Mouse (Mus musculus): ENCODE data around the gene Grb10. TPM values are rescaled to one million over a fixed set of nuclear protein-coding genes. Genes with fewer than 3 reads are reported as not detected.

The Grb10 gene
- polyA plus RNA-seq, 1 experiment, result 24.0 TPM

- DNase-seq (ENCODE audit: low read depth), result no peak
Measured at GRCm38 (mm10) chr11:11970246-11970645, 68.2 kb downstream of the Grb10 start.

DNA sequence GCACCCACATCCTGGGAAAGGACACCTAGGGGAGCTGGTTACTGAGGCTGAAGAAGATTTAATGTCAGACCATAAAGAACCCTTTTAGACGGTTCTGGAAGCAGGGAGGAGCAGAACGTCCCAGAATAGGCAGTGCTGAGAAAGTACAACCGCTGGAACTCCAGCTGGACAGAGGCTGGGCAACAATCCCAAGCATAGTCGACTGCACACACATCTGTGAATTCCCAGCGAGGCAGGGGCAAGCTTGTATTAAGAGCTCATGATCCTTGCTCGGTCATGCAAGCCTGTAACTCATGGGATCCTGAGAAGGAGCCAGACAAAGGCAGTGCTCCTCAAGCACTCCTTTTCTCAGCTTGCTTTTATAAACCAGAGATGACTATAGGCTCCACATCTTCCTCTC lies 69.7 kb downstream of the Grb10 start:
- DNase-seq (ENCODE audit: low read depth), result no peak

DNA sequence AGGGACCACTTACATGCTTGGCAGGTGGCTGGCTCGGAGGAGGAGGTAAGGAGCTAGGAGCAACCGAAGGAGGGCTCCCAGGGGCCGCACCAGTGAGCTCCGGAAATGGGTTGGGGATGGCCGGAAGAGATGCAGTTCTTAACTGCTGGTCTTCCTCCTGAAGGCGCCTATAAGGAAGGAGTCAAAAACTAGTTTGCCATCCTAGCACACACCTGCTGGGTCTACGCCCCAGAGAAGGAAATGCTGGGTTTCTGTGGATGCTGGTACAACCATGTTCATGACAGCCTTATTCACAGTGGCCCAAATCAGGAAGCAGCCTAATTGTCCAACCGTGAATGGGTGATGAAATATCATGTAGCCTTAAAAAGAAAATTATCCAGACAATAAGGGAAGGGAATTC lies 71.0 kb downstream of the Grb10 start:
- no peak for DNase-seq (ENCODE audit: low read depth)

GRCm38 (mm10) chr11:11966220-11966619 lies 72.3 kb downstream of the Grb10 start:
- no peak for DNase-seq (ENCODE audit: low read depth)

- DNase-seq (ENCODE audit: low read depth), result no peak
Measured at GRCm38 (mm10) chr11:11965501-11966125, 72.9 kb downstream of the Grb10 start.

GRCm38 (mm10) chr11:11964729-11965128 lies 73.8 kb downstream of the Grb10 start:
- no peak for DNase-seq (ENCODE audit: low read depth)

GRCm38 (mm10) chr11:11963587-11963986 lies 74.9 kb downstream of the Grb10 start:
- no peak for DNase-seq (ENCODE audit: low read depth)

DNA sequence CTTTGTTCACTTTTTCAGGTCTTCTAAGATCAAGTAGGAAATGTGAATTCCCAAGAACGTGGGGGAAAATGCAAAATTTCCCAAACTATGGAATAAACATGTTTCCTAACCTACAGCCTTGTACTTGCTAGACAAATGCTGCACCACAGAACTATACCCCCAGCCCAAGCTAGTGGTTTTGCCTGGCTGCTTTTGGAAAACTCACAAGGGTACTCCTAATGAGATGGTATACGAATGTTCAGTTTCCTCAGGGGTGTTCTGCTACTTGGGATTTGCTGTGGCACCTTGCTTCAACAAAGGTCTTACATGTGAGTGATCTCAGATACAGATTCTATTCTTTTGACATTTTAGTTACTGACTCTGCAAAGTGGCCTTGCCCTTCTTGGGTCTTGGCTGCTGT lies 75.4 kb downstream of the Grb10 start:
- no peak for DNase-seq (ENCODE audit: low read depth)

DNA sequence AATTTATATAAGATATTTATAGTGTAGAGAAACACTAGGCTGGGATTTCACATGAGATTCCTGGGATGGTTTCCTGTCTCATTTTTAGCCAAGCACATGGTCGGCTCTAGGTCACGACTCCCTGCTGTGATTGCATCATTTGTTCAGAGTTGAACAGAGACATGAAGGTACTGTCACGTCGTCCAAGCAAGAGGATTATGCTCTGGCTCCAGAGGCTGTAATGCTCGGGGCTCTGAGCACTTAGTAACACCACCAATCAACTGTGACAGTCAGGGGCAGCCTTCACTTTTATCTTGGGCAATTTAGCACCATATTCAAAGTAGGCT lies 75.9 kb downstream of the Grb10 start:
- no peak for DNase-seq (ENCODE audit: low read depth)

- DNase-seq (ENCODE audit: low read depth), result no peak
Measured at GRCm38 (mm10) chr11:11961917-11962628, 76.4 kb downstream of the Grb10 start.

DNA sequence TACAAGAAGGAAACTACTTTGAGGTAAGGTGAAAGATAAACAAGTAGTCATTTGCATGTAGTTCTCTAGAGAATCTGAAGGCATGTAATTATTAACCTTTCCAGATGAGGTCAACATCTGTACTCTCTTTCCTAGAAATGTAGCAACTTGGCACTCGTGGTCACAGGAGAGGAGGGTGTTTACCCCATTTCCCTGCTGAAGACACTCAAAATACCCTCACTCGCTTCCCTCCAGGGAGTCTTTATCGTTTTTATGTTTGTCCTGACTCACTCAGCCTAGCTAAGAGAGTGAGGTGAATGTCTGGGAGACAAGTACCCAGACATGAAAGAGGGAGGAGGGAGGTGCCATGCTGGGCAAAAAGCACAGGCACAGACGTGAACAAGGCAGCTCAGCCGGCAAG lies 77.6 kb downstream of the Grb10 start:
- no peak for DNase-seq (ENCODE audit: low read depth)

DNA sequence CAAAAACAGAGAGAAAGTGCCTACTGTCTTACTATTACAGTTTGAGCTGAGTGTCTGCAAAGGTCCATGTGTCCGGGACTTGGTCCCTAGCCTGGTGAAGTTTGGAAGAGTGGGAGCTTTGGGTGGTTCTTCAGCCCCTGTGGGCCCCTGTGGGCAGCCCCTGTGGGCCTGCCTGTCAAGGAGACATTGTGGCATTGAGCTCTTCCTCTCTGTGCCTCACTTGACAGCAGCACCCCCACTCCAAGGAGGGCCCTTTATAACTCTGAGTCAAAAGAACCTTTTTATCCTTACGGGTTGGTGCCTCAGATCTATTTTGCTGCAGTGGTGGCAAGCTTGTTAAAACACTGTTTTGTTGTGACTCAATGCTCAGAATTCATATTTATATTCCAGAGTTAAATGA lies 78.3 kb downstream of the Grb10 start:
- DNase-seq (ENCODE audit: low read depth), result no peak

- DNase-seq (ENCODE audit: low read depth), result no peak
Measured at GRCm38 (mm10) chr11:11958479-11958878, 80.0 kb downstream of the Grb10 start.

DNA sequence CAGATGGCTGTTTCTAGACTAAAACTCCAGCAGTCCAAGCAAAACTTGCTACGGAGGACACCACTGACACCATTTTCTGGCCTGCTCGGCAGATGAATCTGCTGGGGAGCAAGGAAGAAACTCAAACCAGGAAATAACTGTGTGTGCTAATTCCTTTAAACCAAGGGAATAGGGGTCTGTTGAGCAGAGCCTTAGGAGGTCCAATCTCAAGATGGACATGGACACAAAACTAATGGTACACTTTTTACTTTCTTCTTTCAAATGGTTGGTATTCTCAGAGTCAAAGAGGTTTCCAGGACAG lies 80.5 kb downstream of the Grb10 start:
- no peak for DNase-seq (ENCODE audit: low read depth)

GRCm38 (mm10) chr11:11957211-11958060 lies 81.0 kb downstream of the Grb10 start:
- DNase-seq (ENCODE audit: low read depth), result no peak

DNA sequence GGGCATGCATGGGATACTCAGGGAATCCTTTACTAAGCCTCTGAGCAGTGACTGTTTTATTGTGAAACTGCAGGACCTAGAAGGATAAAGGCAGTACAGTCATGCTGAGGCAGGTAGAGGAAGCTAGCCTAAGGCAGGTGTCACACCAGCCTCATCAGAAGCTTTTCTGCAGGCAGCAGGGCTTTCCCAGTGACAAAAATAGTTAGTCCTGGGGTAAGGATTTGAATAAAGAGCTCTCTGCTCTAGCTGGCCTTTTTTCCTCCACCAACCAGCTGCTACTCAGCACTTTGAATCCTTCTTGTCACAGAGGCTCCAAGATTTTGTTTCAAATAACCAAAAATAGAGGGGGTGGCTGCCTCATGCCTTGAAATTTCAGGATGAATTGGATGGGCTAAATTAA lies 82.7 kb downstream of the Grb10 start:
- DNase-seq (ENCODE audit: low read depth), result no peak

DNA sequence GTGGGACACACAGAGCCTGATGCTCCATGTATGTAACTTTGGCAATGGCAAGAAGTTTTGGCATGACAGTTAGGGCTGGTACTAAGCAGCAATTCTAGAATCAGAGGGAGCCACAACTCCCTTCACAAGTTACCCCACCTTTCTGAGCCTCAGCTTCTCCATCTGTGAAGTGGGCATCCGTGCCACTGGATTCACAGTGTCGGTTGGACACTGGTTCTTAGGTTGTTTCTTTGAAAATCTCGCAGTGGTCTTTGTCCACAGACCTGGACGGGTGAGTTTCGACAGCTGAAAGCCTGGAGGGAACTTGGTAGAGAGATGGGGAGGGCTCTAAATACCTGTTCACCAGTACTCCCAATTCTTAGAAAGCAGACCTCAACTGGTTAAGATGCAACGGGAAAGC lies 83.9 kb downstream of the Grb10 start:
- DNase-seq (ENCODE audit: low read depth), result no peak

- DNase-seq (ENCODE audit: low read depth), result no peak
Measured at GRCm38 (mm10) chr11:11954115-11954438, 84.4 kb downstream of the Grb10 start.

GRCm38 (mm10) chr11:11953364-11954114 lies 84.9 kb downstream of the Grb10 start:
- no peak for DNase-seq (ENCODE audit: low read depth)

- DNase-seq (ENCODE audit: low read depth), result no peak
Measured at GRCm38 (mm10) chr11:11952569-11952968, 85.9 kb downstream of the Grb10 start.

DNA sequence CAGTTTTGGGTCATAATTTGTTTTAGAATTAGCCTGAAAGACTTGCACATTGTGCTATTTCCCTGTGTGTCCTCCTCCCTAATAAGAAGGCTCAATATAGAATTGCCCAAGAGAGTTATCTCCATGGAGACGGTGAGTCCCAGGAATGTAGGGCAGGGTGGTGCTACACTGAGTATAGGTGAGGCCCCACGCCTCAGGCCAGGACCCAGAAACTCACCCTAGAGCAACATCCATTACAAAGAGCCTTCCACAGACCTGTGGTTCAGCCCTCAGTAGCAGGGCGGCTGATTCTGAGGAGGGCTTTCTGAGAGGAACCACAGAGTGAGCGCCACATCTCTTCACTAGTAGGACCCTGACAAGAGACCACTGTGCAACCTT lies 89.5 kb downstream of the Grb10 start:
- no peak for DNase-seq (ENCODE audit: low read depth)

DNA sequence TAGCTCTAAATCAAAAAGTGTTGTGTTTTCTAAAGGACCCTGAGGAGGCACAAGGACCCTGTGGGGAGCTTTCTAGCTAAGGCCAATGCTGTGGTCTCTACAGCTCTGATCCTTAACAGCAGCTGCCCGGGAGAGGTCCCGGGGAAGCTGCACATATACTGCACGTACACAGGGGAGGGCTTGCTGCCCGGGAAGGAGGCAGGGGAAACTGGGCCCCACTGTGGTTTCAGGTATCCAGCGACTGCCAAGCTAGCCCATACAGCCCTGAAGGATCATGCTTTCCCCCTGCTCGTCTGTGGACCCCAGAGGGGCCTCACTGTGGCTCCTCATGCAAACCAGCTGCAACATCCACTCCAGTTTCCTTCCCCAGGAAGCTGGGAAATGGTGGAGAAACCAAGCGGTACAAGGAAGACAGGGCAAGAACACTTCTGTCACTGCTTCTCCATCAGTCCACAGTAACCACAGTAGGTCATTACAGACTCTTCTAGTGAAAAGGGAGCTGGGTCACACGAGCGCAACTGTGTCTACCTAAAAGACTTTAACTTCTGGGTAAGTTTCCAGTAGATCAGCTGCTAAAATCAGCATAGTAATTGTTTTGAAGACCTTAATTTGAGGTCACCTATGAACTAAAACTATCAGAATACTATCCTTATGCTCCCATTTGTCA lies 90.0 kb downstream of the Grb10 start:
- no peak for DNase-seq (ENCODE audit: low read depth)

Data from gonadal fat pad, adult 2 months (tissue).